Mouse (Mus musculus): ENCODE results near the gene Cntnap5a. TPM values are rescaled to one million over a fixed set of nuclear protein-coding genes. Genes with fewer than 3 reads are reported as not detected.

Cntnap5a gene
- polyA plus RNA-seq, 1 experiment: 9.4 TPM

DNA sequence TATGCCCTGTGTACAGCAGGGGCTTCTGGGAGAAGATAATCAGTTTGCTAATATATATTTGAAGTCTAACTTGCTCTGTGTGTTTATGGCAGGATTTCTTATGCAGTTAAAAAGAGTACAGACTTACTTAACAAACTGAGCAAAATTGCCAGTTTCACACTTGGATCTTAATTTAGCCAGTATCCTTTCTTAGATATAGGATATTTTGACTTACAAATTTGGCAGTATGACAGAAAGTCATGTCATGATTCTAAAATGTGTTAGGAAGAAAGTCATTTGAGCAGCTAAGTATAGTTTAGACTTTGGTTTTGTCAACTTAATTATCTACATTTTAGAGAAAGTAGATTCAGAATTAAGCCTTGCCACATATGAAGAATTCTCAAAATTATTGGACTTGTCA, 167.7 kb downstream of the Cntnap5a start:
- no peak overlapping the region for H3K4me3 ChIP-seq (ENCODE audit: insufficient read depth, low read length)
- H3K27ac ChIP-seq (ENCODE audit: insufficient read depth, low read length): no peak overlapping the region
- no peak for TF ChIP-seq CTCF (IDR thresholded peaks at IDR 0.05; ENCODE audit: extremely low read depth, insufficient read depth, low read length)
- no peak for TF ChIP-seq POLR2A (IDR thresholded peaks at IDR 0.05; ENCODE audit: extremely low read depth, insufficient read depth, low read length)
- peaks cover 1% of the 10 kb centered on the region; the same call in 1 of the 2 replicates for H3K4me1 ChIP-seq (ENCODE audit: control insufficient read depth, insufficient read depth, low read length)

DNA sequence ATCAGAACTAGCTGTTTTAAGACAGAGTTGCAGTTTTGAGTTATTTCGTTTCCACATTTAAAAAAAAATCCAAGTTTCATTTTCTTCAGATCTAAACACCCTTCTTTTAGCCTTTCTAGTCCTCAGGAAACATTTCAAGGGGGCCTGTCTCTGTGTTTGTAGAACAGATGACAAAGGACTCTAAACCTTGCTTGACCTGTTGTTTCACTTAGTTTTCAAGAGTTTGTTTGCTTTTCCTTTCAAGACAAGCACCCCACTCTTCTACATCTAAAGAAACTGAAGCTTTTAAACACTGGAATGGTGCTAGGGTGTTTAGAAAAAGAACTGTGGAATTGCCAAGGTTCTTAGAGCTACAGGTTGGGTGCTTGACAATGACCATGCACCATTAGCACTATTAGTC, 233.8 kb downstream of the Cntnap5a start:
- Histone ChIP-seq H3K27ac (ENCODE audit: insufficient read depth, low read length) (no peak overlapping the region), H3K4me3 (ENCODE audit: insufficient read depth, low read length) (no peak overlapping the region), H3K4me1 (ENCODE audit: control insufficient read depth, insufficient read depth, low read length) (no peaks in the 10 kb centered on the region)
- TF ChIP-seq POLR2A (IDR thresholded peaks at IDR 0.05; ENCODE audit: extremely low read depth, insufficient read depth, low read length): no peak
- no peak for TF ChIP-seq CTCF (IDR thresholded peaks at IDR 0.05; ENCODE audit: extremely low read depth, insufficient read depth, low read length)

DNA sequence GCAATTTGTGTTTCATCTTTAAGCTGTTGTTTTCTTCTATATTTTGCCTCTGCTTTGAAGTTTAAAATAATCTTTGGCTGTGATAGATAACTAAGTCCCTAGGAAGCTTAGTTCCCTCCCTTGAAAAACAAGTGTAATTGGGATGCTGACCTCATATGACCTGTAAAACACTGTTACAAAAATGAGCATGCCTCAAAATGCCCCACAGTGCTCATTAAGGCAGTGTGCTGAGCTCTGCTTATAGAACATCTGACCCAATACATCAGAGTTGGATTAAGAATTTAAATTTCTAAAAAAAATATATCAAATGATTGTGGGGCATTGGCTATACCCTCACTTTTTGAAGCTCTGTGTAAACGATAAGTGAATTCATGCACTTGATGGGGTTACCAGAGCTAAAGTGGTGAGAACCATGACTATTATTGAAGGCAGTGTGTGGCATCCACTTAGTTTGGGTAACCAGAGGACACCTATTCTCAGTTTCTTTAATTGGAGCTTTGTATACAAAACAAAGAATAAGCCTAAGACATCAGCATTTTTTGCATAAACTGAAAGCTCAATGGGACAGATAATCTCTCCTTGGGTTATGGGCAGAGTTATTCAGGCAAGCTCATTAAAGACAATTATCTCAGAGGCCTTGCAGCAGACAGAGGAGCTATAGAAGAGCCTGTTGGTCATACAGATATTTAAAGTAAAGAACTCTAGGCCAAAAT, 241.6 kb downstream of the Cntnap5a start:
- TF ChIP-seq CTCF (IDR thresholded peaks at IDR 0.05; ENCODE audit: extremely low read depth, insufficient read depth, low read length): no peak
- TF ChIP-seq POLR2A (IDR thresholded peaks at IDR 0.05; ENCODE audit: extremely low read depth, insufficient read depth, low read length): no peak
- no peak overlapping the region for H3K4me3 ChIP-seq (ENCODE audit: insufficient read depth, low read length)
- H3K27ac ChIP-seq (ENCODE audit: insufficient read depth, low read length): no peak overlapping the region
- H3K4me1 ChIP-seq (ENCODE audit: control insufficient read depth, insufficient read depth, low read length): no peaks in the 10 kb centered on the region

DNA sequence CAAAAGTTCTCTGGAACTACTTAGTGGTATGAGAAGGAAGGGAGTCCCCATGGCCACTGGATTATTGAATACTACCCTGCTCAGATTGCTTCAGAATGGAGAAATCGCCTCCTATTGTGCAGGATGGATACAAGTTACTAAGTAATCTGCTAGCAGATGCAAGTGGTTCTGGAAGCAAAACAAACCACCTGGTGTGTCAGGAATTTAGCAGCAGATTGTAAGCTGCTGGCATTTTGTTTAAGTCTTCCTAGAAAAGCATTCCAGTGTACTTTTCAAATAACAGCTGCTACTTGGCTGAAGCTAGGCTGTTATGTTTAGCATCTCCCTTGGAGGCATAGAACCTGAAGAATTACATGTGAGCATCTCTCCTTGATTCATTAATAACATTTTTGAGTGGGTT, 247.5 kb downstream of the Cntnap5a start:
- Histone ChIP-seq H3K4me3 (ENCODE audit: insufficient read depth, low read length) (no peak overlapping the region), H3K4me1 (ENCODE audit: control insufficient read depth, insufficient read depth, low read length) (no peaks in the 10 kb centered on the region), H3K27ac (ENCODE audit: insufficient read depth, low read length) (no peak overlapping the region)
- TF ChIP-seq POLR2A (IDR thresholded peaks at IDR 0.05; ENCODE audit: extremely low read depth, insufficient read depth, low read length) (no peak), CTCF (IDR thresholded peaks at IDR 0.05; ENCODE audit: extremely low read depth, insufficient read depth, low read length) (no peak)

DNA sequence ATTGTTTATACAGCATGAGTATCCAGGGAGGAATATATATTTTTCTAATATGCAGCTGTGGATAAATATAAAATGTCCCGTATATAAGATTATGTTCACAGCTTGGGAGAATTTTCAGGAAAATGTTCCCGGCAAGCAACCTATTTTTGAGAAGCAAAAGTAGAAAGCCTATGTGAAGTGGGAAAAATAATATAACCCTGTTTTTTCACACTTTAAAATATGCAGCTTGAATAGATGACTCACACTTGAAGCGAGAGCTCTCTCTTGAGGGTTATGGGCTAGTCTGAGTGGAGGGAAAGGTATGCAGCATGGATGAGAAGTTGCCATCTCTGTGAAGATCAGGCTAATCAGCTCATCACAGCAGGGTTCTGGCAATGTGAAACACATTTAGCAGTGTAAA, 261.3 kb downstream of the Cntnap5a start:
- Histone ChIP-seq H3K27ac (ENCODE audit: insufficient read depth, low read length) (no peak overlapping the region), H3K4me3 (ENCODE audit: insufficient read depth, low read length) (no peak overlapping the region), H3K4me1 (ENCODE audit: control insufficient read depth, insufficient read depth, low read length) (peaks cover 3% of the 10 kb centered on the region; the same call in 1 of the 2 replicates)
- no peak for TF ChIP-seq POLR2A (IDR thresholded peaks at IDR 0.05; ENCODE audit: extremely low read depth, insufficient read depth, low read length)
- no peak for TF ChIP-seq CTCF (IDR thresholded peaks at IDR 0.05; ENCODE audit: extremely low read depth, insufficient read depth, low read length)

DNA sequence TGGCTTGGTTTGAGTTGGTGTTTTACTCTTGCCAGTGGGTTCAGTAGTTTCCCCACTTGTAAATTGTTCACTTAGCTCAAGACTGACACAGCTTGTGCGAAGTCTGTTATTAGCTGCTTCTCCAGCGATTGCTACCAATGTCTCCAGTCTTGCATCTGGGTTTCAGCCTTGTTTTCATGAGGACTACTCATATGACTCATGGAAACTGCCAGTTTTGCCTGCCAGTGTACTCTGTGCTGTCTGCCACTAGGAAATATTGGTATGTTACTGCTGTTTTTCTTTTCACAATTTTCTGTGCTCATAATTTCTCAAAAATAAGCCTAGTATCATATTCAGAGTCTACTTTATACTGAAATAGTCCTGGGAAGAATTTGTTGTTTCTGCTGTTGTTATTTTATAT, 272.0 kb downstream of the Cntnap5a start:
- no peak overlapping the region for H3K27ac ChIP-seq (ENCODE audit: insufficient read depth, low read length)
- TF ChIP-seq CTCF (IDR thresholded peaks at IDR 0.05; ENCODE audit: extremely low read depth, insufficient read depth, low read length) (no peak), POLR2A (IDR thresholded peaks at IDR 0.05; ENCODE audit: extremely low read depth, insufficient read depth, low read length) (no peak)
- no peak overlapping the region for H3K4me3 ChIP-seq (ENCODE audit: insufficient read depth, low read length)
- H3K4me1 ChIP-seq (ENCODE audit: control insufficient read depth, insufficient read depth, low read length): no peaks in the 10 kb centered on the region; the same call in 1 of the 2 replicates

DNA sequence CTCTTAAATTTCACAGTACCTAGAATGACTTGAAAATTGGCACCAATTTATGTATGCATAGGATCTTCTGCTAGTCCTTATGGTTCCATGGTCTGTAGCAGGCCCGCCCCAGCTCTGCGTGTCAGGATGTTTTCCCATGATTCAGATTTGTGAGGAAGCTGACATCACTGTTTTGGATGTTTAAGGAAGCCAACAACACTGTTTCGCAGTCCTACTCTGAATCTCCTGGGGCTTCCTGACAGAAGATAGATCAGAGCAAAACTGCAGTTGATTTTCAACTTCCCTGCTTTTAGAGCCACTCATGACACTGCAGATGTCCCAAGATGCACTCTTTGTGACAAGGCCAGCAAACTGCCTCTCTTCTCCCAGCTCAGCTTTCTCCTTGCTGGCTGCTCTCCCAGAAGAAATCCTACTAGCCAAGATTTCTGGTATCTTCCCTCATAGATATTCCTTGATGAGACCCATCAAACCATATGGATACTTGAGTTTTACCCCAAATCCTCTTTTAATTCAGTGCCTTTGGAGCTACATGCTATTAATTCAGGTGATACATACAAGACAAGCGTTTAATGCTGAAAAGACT, 280.5 kb downstream of the Cntnap5a start:
- H3K4me3 ChIP-seq (ENCODE audit: insufficient read depth, low read length): no peak overlapping the region
- TF ChIP-seq POLR2A (IDR thresholded peaks at IDR 0.05; ENCODE audit: extremely low read depth, insufficient read depth, low read length) (no peak), CTCF (IDR thresholded peaks at IDR 0.05; ENCODE audit: extremely low read depth, insufficient read depth, low read length) (no peak)
- H3K27ac ChIP-seq (ENCODE audit: insufficient read depth, low read length): no peak overlapping the region
- no peaks in the 10 kb centered on the region for H3K4me1 ChIP-seq (ENCODE audit: control insufficient read depth, insufficient read depth, low read length)

DNA sequence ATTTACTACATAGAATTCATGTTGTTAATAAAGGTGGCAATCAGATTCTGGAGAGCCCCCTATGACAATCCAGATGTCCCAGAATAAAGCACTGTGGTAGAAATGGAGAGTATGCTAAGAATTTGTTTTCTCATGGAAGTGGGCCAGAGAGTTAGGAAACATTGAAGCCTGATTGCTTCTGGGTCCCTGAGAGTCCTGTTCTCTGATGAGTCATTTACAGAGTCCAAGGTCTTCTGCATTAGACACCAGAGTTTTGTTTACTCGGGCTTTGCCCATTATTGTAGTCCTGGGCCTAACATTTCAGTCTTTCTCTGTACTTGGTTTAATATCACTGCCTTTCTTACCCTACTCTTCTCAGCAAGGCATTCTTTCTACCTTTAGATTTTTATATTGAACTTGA, 305.6 kb downstream of the Cntnap5a start:
- TF ChIP-seq CTCF (IDR thresholded peaks at IDR 0.05; ENCODE audit: extremely low read depth, insufficient read depth, low read length) (no peak), POLR2A (IDR thresholded peaks at IDR 0.05; ENCODE audit: extremely low read depth, insufficient read depth, low read length) (no peak)
- H3K27ac ChIP-seq (ENCODE audit: insufficient read depth, low read length): no peak overlapping the region
- H3K4me3 ChIP-seq (ENCODE audit: insufficient read depth, low read length): no peak overlapping the region
- no peaks in the 10 kb centered on the region for H3K4me1 ChIP-seq (ENCODE audit: control insufficient read depth, insufficient read depth, low read length)

DNA sequence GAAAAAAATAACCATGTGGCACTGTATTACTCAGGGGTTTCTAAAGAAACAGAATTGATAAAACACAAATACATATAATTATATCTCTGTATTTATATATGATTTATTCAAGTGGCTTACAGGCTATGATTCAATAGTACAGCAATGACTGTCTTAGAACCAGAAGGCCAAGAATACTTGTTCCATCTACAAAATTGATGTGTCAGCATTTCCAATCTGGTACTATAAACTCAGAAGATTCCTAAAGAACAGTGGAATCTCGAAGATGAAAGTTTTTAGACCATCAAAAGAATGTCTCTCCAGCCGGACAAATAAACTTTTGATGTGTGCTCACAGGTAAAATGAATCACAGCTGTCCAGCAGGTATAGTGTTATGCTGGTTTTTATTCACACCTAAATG, 331.2 kb downstream of the Cntnap5a start:
- Histone ChIP-seq H3K27ac (ENCODE audit: insufficient read depth, low read length) (no peak overlapping the region), H3K4me1 (ENCODE audit: control insufficient read depth, insufficient read depth, low read length) (no peaks in the 10 kb centered on the region), H3K4me3 (ENCODE audit: insufficient read depth, low read length) (no peak overlapping the region)
- no peak for TF ChIP-seq CTCF (IDR thresholded peaks at IDR 0.05; ENCODE audit: extremely low read depth, insufficient read depth, low read length)
- TF ChIP-seq POLR2A (IDR thresholded peaks at IDR 0.05; ENCODE audit: extremely low read depth, insufficient read depth, low read length): no peak

DNA sequence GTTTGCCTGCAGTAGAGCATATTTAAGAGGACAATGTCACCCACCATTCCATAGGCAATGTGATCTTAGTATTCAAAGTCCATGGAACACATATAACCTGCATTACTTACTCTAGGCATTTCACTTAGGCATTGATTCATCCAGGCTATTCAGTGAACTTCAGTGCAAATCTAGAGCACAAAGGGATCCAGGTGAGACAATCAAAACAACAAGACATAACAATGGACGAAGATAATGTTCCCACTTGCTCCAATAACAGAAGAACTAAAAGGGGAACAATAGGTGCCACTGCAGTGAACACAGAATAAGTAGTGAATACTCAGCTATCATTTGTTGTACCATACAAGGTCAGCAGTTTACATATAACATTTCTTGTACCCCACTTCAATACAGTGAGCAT, 345.1 kb downstream of the Cntnap5a start:
- Histone ChIP-seq H3K4me1 (ENCODE audit: control insufficient read depth, insufficient read depth, low read length) (no peaks in the 10 kb centered on the region), H3K4me3 (ENCODE audit: insufficient read depth, low read length) (no peak overlapping the region), H3K27ac (ENCODE audit: insufficient read depth, low read length) (no peak overlapping the region)
- TF ChIP-seq CTCF (IDR thresholded peaks at IDR 0.05; ENCODE audit: extremely low read depth, insufficient read depth, low read length) (no peak), POLR2A (IDR thresholded peaks at IDR 0.05; ENCODE audit: extremely low read depth, insufficient read depth, low read length) (no peak)
